In genomic region chr2:21147169-21147568, GRCm38 (mm10) we compare ENCODE assay signal across 16 mouse cellular contexts. TPM values are rescaled to one million over a fixed set of nuclear protein-coding genes. Genes with fewer than 3 reads are reported as not detected.
A peak's percentile ranks its signal among the peaks of the same experiment; 100 is the strongest.
DNase-seq lines count a peak whose midpoint lies in the region; ATAC-seq and TF ChIP-seq lines count a peak whose summit lies in the region.
"Had no signal": no experiment of that assay in that cellular context is flagged by ENCODE, and none has a peak within 500 bp of the region (broad histone marks: within the 10 kb centered on the region; RNA-seq: fewer than 3 reads in every experiment).

No protein-coding gene starts in this region.

- 60% methylated on average over 4 of the region's 4 CpGs for WGBS in heart, adult 2 months
- 67% methylated on average over 4 of the region's 4 CpGs for WGBS in heart, embryonic 11.5 days (ENCODE audit: insufficient replicate concordance)

- DNase-seq in heart, adult 2 months = peak in 1 of 2 experiments; percentile 23
- DNase-seq in 3T3-L1 (ENCODE audit: low read depth, low spot score) = peak; percentile 37
- DNase-seq in gastrocnemius, postnatal 14 days = peak; percentile 11
- peak; percentile 45 for DNase-seq in lung, postnatal 10 days
- DNase-seq in frontal cortex, postnatal 36 days (ENCODE audit: low spot score in 2 of 2) = no peak
- no peak for DNase-seq in thymus, postnatal 25 days
- DNase-seq: cerebellum, adult 11 months; layer of hippocampus, adult 9-11 months; spleen, adult 18-20 months; thymus, postnatal 36 days had no signal

- H3K79me2 ChIP-seq in heart, adult 2 months (replicated peaks; ENCODE audit: control insufficient read depth, insufficient read depth, low read length) = no peaks in the 10 kb centered on the region

- no peak for ATAC-seq in heart, embryonic 11.5 days (replicated peaks; ENCODE audit: insufficient number of reproducible peaks, low FRiP score, low TSS enrichment)
- ATAC-seq: forebrain, embryonic 14.5 days; intestine, embryonic 16.5 days had no signal

- H3K9ac ChIP-seq in heart, adult 2 months (ENCODE audit: low read depth, low read length) = no peak overlapping the region
- no peak overlapping the region for H3K9ac ChIP-seq in heart, embryonic 11.5 days (ENCODE audit: low read depth, low read length)
- H3K9ac ChIP-seq: hindbrain, embryonic 12.5 days had no signal

- no peak for TF ChIP-seq EP300 in heart, adult 2 months (IDR thresholded peaks at IDR 0.05; ENCODE audit: insufficient read depth, low read depth, low read length)

- H3K27ac ChIP-seq in heart, adult 2 months = peak overlapping the region; percentile 47
- H3K27ac ChIP-seq in heart, embryonic 11.5 days (ENCODE audit: low read depth, low read length) = no peak overlapping the region
- H3K27ac ChIP-seq: hindbrain, embryonic 12.5 days had no signal

- no peaks in the 10 kb centered on the region for H3K36me3 ChIP-seq in heart, adult 2 months (ENCODE audit: control insufficient read depth, insufficient read depth, low read length)
- H3K36me3 ChIP-seq in heart, embryonic 11.5 days (ENCODE audit: control insufficient read depth, insufficient read depth, low read length) = no peaks in the 10 kb centered on the region
- H3K36me3 ChIP-seq: G1E; hindbrain, embryonic 12.5 days had no signal

- TF ChIP-seq POLR2A in heart, adult 2 months (IDR thresholded peaks at IDR 0.05; ENCODE audit: insufficient read depth, low read depth, low read length) = no peak

- H3K4me1 ChIP-seq in heart, adult 2 months (ENCODE audit: control insufficient read depth, insufficient read depth, low read length) = peaks cover 1% of the 10 kb centered on the region; the same call in 1 of the 2 replicates
- no peaks in the 10 kb centered on the region; the same call in 1 of the 2 replicates for H3K4me1 ChIP-seq in heart, embryonic 11.5 days (ENCODE audit: control insufficient read depth, insufficient read depth, low read length)

- H3K27me3 ChIP-seq in heart, adult 2 months (ENCODE audit: control insufficient read depth, insufficient read depth, low read length) = no peaks in the 10 kb centered on the region
- H3K27me3 ChIP-seq in heart, embryonic 11.5 days (ENCODE audit: control insufficient read depth, insufficient read depth, low read length) = no peaks in the 10 kb centered on the region
- H3K27me3 ChIP-seq: hindbrain, embryonic 12.5 days had no signal

- H3K9me3 ChIP-seq in heart, embryonic 11.5 days (replicated peaks; ENCODE audit: control insufficient read depth, low read length) = no peaks in the 10 kb centered on the region
- H3K9me3 ChIP-seq: G1E; hindbrain, embryonic 12.5 days had no signal

- no peak overlapping the region for H3K4me3 ChIP-seq in heart, adult 2 months
- H3K4me3 ChIP-seq in heart, embryonic 11.5 days (ENCODE audit: low read depth, low read length) = no peak overlapping the region
- H3K4me3 ChIP-seq: hindbrain, embryonic 12.5 days had no signal

- intact Hi-C loops in heart, adult 2 months (cut with DNase I) = no loop called here
- intact Hi-C loops in gastrocnemius, postnatal 14 days (cut with DNase I; ENCODE audit: low total_unique reads) = no loop called here

- H3K4me2 ChIP-seq in heart, embryonic 11.5 days = no peak overlapping the region
- H3K4me2 ChIP-seq: hindbrain, embryonic 12.5 days; liver, embryonic 11.5 days had no signal

- TF ChIP-seq CTCF in heart, adult 2 months (IDR thresholded peaks at IDR 0.05) = no peak

RNA-seq across cellular contexts. Expression of gene Enkur, which starts 58.0 kb away (rescaled TPM):
- 1 to 10 TPM; 1.1 to 1.5 TPM for total RNA-seq in heart, adult 2 months (2021)
- polyA plus RNA-seq in heart, adult 2 months (2012; rRNA removed) = 0.23 and 0.38 TPM in 2 replicates
- 1.6 and 2.8 TPM in 2 replicates for polyA plus RNA-seq in heart, embryonic 11.5 days (2014; fragmentation: Nextera tagmentation; extraction: Ambion mirVana)
- 1 to 10 TPM; 3.8 to 3.9 TPM for total RNA-seq in gastrocnemius, postnatal 14 days (2021)
- polyA plus RNA-seq: G1E had no signal

RNA-seq across cellular contexts. Expression of gene Thnsl1, which starts 58.4 kb away (rescaled TPM):
- total RNA-seq in heart, adult 2 months (2021) = 1 to 10 TPM; 6.8 to 7.7 TPM
- polyA plus RNA-seq in heart, adult 2 months (2012; rRNA removed) = 4.4 and 5.8 TPM in 2 replicates
- 6.9 and 7.3 TPM in 2 replicates for polyA plus RNA-seq in heart, embryonic 11.5 days (2014; fragmentation: Nextera tagmentation; extraction: Ambion mirVana)
- 1 to 10 TPM; 2.3 to 3.5 TPM for total RNA-seq in gastrocnemius, postnatal 14 days (2021)

Comparison
In these comparisons a context has a peak if more than half of its experiments do, and no peak if none do; other contexts are left out.
1. DNase-seq: peak in 3T3-L1 (single experiment), gastrocnemius, postnatal 14 days (single experiment) and lung, postnatal 10 days (single experiment); none in frontal cortex, postnatal 36 days (0 of 2) and thymus, postnatal 25 days (single experiment).